Mouse (Mus musculus) gastrocnemius, postnatal 25 days (tissue): ENCODE results near the gene Suclg1. TPM values are rescaled to one million over a fixed set of nuclear protein-coding genes. Genes with fewer than 3 reads are reported as not detected.
A peak's percentile ranks its signal among the peaks of the same experiment; 100 is the strongest.

Source experiments
- DNase-seq: peaks from one replicate; pipeline ENCODE4 v3.0.0; 2022
- total RNA-seq, 2 experiments: library from RNA; stranded (reverse); gene quantifications; 1 replicate in 1 of 2; 2 replicates in 1 of 2; pipeline ENCODE4 v1.2.3; 2021

Suclg1 gene
- total RNA-seq, 2 experiments from 2014 or later = 357 to 371 TPM

DNA sequence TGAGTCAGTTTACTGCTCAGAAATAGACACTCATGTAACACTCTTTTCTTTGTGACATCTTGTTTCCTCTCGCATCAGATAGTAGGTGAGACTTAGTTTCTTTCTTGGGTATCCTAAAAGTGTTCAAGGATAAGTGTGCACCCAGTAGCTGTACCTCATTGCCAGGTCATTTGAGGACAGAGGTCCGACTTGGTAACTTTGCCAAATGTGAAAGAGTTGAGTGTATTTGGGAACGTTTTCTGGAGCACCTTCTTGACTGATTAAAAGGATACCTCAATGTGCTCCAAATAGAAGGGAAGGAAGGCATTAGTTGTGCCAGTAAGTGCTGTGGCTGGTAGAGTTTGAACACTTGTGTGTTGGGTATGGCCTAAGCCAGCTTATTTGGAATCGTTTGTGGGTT lies 1.7 kb downstream of the Suclg1 start:
- no peak for DNase-seq

DNA sequence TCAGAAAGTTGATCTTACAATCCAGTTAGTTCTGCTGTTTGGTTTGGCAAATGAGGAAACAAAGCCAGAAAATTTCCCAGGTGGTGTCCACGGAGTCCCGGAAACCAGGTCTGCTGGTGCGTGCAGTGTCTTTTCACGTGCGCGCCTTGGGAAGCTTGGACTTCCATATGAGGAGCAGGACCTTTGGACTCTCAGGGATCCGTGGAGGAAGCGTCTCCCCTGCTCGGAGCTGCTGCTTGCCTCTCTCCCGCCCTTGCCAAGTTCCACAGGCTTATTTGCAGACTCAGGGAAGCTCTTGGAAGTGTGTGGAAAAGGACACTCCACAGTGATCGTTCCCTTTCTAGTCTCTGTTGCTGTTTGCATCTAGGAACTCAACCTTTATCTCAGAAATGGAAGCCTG lies 3.2 kb downstream of the Suclg1 start:
- no peak for DNase-seq

DNA sequence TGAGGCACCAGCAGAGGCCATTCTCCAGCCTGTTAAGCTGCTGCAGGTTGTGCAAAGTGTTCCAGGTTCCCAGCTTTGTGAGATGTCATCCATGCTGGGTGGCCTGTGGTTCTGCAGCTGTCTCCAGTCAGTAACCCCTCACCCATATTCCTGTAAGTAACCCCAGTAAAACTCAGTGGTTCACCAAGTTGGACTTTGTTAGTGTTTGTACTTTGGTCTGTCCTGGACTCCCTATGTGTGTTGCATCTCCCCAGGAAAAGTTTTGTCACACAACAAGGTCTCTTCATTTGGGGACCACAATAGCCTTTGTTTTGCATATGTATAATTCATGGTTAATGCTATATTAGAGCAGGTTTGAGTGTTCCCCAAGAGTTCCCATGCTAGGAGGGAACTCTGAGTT lies 4.2 kb downstream of the Suclg1 start:
- no peak for DNase-seq

DNA sequence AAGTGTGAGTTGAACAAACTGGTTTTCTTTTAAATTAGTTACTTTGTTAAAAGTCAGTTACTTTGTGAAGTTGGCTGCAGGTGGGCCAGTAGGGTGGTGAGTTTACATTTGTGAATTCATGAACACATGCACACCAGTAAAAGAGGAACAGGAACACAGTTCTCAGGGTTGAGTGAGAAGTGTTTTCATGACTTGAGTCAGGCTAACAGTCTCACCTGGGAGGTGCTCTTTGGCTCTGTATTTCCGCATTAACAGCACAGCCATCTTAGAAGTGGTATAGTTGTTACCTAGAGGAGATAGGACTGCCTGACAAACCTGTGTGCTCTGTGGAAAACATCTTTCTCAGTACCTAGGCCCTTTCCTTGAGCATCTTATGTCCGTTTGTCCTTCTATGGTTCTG lies 4.8 kb downstream of the Suclg1 start:
- DNase-seq = no peak

DNA sequence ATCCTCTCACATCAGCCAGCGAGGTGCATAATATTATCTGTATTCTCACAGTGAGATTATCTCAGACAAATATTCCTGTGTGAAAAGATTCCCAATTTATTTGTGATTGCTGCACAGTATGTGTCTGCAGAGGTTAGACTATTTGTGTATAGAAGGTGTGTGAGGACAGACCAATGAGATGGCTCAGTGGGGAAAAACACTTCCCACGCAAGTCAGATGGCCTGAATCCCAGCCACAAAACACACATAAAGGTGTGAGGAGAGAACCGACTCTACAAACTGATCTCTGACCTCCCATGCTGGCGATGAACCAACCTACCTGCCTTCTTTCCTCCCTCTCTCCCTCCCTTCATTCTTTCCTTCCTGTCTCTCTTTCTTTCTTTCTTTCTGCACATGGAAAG lies 5.4 kb downstream of the Suclg1 start:
- no peak for DNase-seq

DNA sequence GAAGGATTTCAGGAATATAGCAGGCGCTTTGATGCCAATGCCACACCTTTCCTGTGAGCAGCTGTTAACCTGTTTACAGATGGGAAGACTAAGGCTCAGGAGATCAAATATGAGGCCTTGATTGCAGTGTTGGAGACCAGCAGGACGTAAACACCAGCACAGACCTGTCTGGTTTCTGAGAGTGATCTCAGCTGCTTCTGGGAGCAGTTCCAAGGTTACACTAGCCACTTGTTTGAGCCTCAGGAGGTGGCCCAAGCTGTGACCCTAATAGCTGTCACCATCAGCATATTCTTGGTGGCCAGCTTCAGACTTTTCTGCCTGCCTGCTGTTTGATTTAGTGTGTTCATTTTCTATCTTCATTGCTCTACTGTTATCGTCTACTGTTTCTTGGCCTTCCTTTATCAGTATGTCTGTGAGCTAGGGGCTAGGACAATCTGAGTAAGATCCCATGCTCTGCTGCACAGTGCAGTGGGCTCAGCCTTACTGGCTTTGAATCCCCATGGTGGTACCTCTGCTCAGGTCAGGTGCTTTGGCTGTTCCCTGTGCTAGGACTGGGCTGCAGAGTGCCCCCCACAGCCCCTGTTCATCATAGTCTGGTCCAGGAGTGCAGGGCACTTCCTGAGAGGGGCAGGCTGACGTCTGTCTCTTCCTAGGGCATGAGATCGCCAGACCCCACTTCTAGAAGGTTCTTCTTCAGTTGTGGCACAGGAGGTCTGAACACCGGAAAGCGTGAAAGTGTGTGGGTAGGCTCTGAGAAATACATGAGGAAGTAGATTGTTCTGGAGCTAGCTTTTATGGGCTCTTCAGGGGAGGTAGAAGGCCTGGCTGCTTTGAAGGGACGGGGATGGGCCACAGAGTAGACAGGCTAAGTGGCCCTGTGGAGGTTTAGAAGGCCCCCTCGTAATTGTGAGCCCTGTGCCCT lies 6.4 kb downstream of the Suclg1 start:
- DNase-seq = peak; percentile 53

DNA sequence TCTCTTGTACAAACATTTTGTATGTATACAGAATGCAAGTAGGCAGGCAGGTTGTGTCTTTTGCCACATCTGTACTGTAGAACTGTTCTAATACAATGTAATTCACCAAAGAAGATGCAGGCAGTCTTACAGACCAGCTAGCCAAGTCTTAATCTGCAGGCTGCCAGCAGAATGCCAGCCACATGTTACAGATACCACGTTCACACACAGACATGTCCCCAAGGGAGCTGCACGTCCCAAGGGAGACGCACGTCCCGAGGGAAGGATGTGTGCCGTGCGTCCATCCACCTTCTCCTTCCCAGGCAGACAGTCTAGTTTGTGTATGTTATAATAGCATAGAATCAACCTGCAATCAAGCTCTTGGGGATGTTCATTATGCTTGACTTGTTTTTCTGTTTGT lies 8.9 kb downstream of the Suclg1 start:
- no peak for DNase-seq

DNA sequence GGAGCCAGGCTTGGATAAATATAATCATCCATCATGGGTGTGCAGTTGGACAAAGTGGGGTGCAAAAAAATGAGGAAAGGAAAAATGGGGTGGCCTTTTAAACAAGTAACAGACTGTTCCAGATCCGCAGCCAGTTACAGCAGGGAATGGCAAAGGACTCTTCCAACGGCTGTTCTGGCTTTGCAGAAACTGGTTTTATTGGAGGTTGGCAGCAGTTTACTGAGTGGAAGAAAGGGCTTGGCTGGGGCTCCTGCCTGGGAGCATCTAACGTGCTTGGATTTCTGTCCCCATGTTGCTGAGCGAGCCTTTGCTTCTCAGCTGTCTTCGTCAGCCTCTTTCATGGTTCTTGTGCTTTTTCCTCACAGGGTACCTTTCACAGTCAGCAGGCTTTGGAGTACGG lies 11.9 kb downstream of the Suclg1 start:
- peak; percentile 31 for DNase-seq

DNA sequence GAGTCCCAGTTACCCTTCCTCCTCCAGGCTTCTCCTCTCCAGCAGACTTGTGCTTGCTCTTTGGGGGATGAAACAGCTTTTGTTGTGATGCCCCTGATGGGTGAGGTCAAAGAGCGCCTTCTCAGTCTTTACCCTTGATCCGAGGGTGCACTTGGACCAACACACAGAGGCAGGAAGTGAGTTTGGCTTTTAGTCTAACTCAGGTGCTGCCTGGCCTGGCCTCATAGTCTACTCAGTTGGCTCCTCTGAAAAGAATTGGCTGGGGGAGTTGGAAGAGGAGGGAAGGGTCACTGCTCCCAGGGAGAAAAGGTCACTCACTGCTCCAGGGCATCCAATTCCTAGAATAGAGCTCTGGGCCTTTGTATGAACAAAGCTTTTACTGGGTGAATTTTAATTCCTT lies 16.6 kb downstream of the Suclg1 start:
- no peak for DNase-seq

DNA sequence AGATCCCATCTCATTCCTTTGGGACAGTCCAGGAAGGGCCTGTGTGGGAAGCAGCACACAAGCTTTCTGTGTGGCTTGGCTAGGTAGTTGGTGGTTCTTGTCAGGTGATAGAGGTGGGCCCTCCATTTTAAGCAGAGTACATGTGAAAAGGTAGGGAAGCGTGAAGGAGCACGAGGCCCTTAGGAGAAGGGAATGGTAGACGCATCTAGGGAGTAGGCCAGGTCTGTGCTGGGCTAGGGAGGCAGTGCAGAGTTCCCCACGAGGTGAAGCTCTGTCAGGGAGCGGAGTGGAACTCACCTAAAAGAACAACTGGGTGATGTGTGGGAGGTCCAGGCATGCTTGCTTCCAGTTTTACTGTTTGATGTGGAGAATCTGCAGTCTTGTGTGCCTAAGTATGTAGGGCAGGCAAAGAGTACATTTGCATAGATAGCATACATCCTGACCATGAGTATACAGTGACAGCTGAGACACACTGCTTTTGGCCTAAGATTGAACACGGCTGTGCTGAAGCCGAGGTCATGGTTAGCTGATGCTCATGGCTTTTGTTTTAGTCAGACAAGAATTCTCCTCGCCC lies 19.6 kb downstream of the Suclg1 start:
- DNase-seq = no peak

DNA sequence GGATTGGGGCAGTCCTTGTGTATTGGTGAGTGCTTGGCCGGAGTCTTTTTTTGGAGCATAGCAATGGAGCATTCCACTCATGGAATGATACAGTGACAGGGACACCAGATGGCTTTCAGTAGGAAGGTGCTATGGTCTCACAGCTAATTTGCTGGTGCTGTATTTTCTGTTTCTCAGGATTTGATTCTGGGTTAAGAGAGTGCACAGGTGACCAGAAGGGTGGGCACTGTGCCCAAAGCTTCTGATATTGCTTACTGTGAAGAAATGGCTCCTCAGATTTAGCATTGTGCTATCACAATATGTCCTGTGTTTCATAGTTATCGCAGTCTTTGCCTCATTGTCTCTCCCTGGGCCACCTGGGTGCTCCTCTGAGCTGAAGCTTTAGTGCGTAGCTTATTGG lies 21.2 kb downstream of the Suclg1 start:
- DNase-seq = no peak

DNA sequence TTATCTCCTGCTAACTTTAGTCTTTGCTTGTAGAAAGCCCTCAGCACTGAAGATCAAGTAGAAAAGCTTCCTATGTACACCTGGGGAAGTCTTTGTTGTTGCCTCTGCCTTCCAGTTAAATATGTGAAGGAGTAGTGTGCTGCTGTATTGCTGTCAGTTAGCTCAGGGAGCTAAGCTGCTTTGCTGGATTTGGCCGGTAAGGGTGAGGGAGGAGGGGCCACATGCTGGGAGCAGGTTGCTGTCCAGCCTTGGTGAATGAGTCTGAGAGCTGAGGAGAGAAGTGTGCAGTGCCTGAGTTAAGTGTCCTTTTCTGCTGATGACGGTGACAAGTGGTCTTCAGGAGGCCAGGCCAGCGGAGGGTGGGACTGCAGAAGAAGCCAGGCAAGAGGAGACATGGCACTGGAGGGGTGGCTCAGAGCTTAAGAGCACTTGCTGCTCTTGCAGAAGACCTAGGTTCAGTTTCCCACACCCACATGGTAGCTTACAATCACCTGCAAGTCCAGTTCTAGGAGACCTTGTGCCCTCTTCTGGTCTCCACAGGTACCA lies 23.4 kb downstream of the Suclg1 start:
- DNase-seq = no peak

DNA sequence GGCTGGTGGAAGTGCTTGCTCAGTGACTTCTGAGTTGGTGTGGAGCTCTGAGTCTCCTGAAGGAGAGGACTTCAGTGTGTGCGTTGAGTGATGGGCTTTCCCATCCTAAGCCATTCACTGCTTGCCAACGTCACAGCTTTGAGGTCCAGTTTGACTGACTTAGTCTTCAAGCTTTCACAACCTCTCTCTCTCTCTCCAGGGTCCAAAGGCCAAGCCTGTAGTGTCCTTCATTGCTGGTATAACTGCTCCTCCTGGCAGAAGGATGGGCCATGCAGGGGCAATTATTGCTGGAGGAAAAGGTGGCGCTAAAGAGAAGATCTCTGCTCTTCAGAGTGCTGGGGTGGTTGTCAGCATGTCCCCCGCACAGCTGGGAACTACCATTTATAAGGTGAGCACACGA lies 26.8 kb downstream of the Suclg1 start:
- no peak for DNase-seq

DNA sequence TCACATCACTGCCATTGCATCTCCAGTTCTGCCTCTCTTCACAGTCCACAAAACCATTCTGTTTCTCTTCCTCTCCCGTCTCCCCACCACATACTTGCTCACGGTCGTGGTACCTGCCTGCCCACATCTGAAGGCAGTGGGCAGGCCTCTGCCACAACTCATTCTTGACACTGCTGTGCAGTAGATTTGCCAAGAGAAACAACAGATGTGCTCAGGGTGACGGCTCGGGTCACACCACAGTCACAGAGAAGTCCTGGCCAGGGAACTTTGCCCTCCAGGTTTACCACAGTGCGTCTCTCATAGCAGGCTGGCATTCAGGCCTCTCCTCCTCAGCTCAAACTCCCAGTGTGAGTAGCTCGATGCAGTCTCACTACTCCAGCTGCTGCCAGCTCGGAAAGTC lies 31.5 kb downstream of the Suclg1 start:
- DNase-seq = no peak

DNA sequence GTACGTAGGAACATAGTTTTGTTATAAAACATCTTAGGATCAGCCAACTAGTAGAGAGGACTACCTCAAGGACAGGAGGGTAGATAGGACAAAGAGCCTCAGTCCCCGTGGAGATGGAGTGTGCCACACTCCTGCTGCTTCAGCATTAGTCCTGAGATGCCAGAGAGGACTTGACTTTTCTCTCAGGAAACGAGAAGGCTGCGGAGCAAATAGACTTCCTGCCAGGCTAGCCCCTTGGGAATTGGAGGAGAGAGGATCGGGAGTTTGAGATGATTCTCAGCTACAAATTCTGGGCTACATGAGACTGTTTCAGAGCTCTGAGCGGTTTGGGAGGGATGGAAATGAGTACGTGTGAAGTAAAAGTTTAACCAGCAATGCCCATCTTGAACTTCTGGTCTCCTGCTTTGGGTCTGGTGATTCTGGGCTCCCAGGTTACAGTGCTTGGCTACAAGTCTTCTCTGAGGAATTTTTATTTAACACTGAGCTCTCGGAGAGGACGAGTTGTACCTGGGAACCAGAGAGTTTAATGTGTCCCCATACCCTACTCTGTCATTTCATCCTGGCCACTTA lies 32.4 kb downstream of the Suclg1 start:
- no peak for DNase-seq

DNA sequence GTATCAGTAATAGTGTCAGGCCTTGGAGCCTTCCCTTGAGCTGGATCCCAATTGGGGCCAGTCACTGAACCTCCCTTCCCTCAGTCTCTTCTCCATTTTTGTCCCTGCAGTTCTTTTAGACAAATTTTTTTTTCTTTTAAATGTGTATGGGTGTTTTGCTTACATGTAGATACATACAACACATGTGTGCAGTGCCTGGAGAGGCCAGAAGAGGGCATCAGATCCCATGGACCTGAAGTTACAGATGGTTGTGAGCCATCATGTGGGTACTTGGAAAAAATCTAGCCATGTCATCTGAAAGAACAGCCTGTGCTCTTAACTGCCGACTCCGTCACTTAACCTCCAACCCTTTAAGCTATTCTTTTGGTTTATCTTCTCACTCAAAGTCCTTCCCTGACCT lies 38.1 kb downstream of the Suclg1 start:
- no peak for DNase-seq

DNA sequence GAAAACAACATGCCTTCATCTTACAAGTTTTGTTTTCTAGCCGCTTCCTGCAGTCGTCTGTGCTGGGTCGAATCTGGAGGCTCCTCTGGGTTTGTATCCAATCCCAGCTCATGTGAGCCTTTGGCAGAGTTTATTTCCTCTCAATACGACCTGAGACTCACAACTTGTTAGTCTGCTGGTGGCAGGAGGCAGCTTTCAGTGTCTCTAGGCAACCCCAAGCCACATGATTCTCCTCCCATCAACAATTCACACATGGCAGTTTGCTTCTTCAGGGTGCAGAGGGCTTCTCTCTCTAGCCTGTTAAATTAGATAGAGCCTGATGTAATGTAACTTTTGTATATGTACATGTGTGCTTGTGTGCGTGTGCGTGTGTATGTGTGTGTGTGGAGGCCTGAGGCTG lies 58.7 kb downstream of the Suclg1 start:
- no peak for DNase-seq

DNA sequence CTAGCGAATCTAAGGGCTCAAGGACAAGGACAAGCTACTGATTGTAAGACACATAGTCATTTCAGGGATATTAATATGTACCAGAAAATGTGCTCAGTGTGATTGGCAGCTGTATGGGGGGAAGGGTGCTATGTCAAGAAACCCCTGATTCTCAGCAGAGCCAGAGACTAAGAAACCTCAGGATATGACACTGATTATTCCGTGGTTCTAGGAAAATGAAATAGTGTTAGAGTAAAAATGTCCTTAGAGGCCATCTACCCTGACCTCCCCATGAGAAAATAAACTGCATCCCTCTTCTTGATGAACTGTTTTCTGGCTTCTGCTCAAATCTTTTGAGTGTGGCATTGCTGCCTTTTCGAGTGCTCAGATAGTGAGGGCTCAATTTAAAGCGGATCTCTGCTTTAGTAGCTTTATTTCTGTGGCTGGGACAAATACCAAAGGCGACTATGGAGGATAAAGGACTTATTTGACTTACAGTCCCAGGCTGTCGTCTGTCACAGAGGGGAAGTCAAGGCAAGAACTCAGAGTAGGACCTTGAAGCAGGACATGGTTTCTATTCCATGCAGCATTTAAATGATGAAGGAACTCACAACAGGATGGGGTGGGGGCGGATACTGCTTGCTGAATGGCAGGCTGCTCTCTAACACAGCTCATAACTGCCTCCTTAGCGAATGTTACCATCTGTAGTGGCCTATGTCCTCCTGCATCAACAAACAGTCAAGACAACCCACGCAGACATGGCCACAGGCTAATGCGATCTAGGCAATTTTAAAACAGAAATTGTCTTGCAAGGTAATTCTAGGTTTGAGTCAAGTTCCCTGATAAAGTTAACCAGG lies 60.7 kb downstream of the Suclg1 start:
- DNase-seq = no peak

DNA sequence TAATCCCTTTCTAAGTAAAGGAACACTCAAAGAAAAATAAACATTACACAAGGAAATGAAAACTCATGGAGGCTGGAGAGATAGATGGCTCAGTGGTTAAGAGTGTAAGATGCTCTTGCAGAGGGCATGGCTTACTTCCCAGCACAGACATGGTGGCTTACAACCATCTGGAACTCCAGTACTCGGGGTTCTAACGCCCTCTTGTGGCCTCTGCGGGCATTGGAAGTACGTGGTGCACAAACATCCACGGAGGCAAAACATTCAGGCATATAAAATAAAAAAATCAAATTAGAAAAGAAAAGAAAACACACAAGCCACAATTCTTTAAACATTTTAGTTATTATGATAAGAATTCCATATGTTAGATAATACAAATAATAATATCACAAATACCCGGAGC lies 63.2 kb downstream of the Suclg1 start:
- DNase-seq = no peak

DNA sequence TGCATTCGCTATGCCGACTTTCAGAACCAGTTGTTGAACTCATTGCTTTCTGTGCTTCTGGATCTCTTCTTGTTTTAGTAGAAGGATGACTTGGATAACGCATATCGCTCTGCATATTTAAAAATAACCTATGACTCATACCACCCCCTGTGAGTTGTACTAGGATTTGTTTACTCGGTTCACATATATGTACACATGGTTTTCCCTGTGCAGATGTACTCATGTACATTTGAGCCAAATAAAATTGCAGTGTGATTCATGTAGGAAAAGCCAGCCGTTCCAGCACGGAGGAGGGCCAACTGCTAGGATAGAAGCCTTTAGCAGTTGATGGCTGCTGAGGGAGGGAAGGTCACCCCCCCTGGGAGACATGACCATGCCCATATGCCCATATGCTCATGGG lies 63.6 kb downstream of the Suclg1 start:
- no peak for DNase-seq

DNA sequence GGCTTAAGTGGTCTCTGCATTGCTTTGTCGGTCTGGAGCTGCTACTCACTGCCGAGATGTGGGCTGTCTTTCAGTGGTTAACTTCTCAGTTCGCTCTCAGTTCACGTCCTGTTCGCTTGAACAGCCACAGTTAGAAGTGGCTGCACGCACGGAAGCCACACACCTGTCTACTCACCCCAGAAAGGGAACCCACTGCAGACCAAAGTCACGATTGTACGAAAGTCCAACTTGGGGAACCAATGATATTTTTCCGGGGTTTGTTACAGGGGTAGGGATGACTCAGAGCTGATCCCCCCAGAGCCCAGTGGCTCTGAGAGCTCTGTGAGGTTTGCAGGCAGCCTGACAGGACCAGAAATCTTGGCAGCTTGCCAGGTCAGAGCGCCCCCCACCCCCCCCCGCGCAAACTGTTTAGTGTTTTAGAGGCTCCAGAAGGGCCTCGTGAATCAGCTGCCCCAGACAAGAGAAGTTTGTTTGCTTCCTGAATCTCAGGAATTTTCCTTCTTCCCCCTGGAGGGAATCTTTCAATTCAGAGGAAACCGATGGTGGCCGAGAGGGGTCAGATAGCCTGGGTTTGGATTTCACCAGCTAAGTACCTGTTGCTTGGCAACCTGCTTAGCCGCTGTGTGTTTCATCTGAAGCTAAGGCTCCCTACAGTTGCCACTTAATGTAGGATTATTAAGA lies 66.9 kb downstream of the Suclg1 start:
- DNase-seq = peak; percentile 19

DNA sequence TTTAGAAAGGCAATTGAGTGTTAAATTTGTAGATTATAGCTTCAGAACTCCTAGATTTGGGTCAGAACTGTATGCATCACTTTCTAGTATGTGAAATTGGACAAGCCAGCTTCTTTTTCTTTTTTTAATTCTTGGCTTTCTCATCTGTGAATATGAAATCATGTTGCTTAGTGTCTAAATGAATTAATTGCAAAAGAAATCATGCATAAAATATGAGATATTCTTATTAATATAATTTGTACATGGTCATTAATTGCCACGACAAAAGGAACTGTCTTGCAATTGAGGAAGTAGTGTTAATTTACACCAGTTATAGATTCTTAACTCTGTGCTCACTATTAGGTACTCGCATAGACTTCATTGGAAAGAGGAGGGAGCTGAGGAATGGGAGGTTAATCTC lies 74.1 kb downstream of the Suclg1 start:
- DNase-seq = no peak
